Mouse (Mus musculus) megakaryocyte-erythroid progenitor cell, adult 5-6 weeks (primary cell): ENCODE data around the gene Chit1. TPM values are rescaled to one million over a fixed set of nuclear protein-coding genes. Genes with fewer than 3 reads are reported as not detected.

ENCODE experiments used
- ATAC-seq: replicated peaks from 2 replicates; pipeline ENCODE4 v1.8.0; 2016; ENCODE audit warnings: mild to moderate bottlenecking, inconsistent platforms; ENCODE audit not compliant: severe bottlenecking, poor library complexity, low FRiP score, low TSS enrichment
- total RNA-seq, 2 experiments: library from RNA; stranded (forward) in 1 of 2; stranded (reverse) in 1 of 2; fragments of 200-1000, 215-1000 nt in 1 of 2; fragments of >200 nt in 1 of 2; fragmentation: Nextera tagmentation in 1 of 2; gene quantifications; 2 replicates each; pipeline ENCODE4 v1.2.3; 2014 to 2017

Chit1 gene
- total RNA-seq, 2 experiments from 2014 or later, result not detected

DNA sequence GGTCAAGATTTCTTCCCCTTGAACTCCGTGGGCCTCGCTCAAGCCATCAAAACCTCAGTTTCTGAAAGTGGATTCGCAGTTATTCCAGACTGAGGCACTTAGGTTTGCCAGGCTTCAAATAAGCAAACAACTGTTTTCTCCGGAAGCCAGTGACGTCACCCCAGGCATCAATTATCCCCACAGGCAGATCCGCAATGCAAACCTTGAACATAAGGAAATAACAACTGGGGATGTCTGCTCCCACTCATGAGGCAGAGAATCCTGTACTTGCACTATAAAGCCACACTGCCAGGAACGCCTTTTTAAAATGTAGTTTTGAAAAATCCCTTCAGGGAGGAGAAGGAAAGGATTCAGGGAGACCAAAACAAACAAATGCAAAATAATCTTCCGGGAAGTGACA is 4.4 kb downstream of the Chit1 start:
- no peak for ATAC-seq

DNA sequence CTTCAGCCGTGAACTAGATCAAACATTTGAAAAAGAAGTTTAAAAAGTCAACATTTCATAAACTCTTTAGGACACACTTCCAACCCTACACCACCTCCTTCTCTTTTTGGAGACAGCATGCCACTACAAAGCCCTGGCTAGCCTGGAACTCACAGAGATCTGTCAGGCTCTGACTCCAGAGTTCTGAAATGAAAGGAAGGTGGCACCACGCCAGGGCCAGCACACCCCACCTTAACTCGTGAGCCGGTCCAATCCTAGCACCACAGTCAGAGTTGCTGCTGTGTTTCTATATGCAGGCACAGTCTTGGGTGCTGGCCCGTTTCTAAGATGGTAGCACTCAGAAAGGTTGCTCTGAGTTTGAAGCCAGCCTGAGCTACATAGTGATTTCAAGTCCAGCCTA is 6.1 kb downstream of the Chit1 start:
- no peak for ATAC-seq

DNA sequence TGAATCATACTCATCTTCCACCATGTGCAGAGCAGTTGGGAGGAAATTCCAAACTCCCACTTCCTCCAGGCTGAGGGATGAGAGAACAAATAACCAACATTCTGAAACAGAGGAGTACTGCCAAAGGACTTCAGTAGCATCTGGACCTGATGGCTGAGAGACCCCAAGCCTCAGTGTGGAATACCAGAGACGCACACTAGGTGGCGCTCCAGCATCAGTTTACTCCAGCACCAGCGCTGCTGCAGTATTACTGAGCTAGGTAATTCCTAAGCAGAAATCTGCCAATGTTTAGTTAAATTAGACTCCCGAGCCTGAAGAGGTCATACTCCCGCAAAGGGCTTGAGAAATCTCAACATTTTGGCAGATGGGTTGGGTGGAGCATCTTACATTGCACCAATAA is 9.1 kb downstream of the Chit1 start:
- peak; percentile 86; the same call in 1 of the 2 replicates for ATAC-seq

DNA sequence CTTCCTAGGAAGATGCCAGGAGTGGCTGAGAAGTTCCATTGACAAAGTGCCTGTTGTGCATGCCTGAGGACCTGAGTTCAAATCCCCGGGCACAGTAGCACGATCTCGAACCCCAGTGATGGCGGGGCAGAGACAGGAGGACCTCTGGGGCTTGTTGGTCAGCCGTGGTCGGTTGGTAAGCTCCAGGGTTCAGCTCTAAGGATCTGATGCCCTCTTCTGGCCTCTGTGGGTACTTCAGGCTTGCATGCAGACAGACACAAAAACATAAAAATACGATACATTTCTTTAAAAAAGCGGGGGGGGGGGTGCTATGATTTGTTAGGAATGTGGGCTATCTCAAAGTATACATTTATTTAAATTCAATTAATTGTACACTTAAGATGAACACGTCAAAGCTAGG is 11.2 kb downstream of the Chit1 start:
- ATAC-seq, result no peak

DNA sequence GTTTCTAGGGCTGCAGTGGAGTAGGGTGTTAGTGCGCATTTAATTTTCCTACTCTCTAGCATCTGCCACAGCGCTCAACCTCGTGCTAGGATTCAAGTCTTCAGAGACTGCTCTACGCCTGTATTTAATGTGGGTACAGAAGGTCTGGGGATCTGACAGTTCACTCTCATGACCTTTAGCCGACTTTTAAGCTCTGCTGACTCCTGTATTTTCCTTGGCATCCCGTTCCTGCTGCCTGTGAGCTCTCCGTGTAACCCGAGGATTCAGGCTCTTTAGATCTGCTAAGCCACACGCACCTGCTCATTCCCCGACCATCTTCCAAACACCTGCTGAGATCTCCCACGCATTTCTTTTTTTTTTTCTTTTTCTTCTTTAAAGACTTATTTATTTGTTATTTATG is 22.3 kb downstream of the Chit1 start:
- no peak for ATAC-seq

DNA sequence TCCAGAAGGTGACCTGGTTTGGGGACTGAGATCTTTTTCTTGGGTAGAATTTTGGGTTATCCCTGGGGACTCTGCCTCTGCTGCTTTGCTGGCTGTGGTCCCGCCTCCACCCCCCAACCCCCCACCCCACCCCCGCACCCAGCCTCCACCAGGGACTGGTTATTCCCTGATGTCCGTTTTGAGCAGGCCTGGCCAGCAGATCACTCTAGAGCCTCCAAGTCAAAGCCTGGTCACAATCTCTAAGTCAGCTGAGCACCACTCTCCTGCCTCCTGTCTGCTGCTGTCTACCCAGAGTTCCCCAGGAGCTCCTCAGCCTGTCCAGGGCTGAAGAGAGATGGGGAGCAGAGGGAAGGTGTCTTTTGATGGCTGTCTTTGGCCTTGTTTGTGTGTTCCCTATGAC is 25.3 kb downstream of the Chit1 start:
- ATAC-seq, result no peak

DNA sequence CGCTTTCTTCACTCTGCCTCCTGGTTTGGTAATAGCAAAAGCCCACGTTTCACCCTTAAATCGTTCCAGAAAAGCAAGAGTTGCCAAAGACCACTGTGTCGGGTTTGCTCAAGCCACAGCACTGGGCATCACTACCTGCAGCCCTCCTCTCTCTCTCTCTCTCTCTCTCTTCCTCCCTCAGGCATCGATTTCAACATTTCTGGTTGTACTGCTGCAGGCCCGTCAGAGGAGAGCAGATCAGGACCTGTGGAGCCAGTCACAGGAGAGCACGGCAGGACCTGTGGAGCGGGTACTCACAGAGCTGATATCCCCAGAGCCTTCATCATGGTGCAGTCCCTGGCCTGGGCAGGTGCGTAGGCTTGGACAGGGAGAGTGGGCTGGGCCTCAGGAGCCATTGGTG is 27.4 kb downstream of the Chit1 start:
- no peak for ATAC-seq

DNA sequence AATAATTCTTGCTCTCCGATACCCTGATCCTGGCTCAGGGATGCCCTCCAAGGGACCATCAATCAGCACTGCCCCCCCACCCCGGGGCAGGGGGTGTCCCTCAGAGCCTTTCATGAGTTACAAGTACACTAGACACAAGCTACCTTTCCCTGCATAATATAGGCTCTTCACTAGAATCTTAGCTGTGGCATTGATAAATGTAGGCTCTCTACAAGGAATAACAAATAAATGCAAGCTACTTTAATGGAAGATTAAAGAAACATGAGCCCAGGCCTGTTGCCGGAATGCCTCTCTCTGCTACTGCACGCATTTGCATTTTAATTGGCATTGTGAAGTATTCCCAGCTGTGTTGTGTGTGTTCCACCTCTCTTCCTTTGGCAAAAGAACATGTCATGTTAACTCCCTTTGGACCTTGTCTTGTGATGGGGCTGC is 31.3 kb downstream of the Chit1 start:
- ATAC-seq, result no peak

DNA sequence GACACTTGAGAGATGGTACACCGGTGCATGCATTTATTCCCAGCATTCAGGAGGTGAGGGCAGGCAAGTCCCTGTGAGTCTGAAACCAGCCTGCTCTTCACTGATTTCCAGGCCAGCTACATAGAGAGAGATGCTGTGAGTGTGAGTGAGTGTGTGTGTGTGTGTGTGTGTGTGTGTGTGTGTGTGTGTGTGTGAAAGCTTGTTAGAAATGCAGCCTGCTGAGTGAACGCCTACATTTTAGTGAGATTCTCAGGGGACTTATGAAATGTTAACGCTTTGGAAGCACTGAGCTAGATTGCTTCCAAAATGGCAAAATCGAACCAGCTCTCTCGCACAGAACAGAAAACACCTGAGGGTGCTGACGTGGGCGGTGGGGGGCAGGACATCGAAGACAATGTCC is 35.0 kb downstream of the Chit1 start:
- ATAC-seq, result no peak

DNA sequence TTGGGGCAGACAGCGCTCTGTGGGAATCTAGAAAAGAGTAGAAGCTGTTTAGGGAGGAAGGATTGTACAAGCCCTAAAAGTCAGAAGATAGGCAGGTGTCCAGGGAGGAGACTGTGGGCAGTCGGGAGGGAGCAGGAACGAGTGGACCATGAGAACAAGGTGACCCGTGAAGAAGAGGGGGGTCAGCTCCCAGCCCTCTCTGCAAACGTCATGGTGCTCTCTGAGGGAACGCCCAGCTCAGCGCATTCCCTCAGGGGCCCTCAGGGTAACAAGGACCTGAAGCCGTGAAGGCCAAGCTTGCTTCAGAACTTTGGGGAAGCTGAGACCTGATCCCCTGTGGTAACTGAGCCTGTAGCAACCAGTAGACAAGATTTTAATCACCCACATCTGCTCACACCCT is 39.0 kb downstream of the Chit1 start:
- no peak for ATAC-seq

DNA sequence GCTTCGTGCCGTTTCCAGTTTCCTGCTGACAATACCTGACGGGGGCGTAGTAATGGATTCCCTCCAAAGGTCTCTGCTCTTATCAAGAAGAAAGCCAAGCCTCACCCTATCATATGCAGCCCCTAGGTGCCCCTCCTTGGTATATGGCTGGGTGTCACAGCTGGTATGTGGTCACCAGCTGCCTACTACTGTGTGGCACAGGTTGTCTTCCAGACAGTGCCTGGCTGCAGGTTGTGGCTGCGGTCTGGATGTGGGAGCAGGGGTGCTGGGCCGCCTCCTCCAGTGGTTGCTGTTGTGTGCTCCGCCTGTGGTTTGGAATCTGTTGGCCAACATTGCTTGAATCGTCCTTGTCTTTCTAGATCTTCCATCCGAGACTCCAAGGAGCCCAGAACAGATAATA is 39.7 kb downstream of the Chit1 start:
- no peak for ATAC-seq

DNA sequence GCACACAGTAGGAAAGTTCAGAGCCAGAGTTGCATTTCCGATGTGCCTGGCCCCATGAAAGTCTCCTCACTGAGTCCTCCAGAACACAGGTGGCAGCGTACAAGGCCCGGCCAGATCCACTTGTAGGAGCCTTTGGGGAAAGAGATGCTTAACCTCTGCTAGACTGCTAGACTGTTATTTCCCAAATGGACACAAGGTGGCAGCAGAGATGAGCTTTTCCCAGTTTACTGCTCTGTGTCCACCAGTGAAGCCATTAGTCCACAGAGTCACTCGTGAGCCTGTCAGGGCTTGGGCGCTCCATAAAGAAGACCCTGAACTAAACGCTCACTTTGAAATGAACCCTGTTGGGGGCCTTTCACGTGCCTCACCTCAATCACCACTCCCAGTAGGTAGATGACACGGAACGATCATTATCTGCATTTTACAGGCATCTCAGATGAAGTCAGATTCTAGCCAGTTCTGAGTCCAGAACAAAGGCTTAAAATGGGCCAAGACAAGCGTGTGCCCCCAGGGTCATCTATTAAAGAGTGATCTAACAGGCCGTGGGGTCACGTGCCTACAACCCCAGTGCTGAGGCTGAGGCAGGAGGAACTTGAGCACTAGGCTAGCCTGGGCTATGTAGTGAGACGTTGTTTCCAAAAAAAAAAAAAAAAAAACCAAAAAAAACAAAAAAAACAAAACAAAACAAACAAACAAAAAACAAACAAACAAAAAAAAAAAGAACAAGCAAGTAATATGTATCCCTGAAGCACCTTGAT is 40.8 kb downstream of the Chit1 start:
- peak; percentile 77 for ATAC-seq

DNA sequence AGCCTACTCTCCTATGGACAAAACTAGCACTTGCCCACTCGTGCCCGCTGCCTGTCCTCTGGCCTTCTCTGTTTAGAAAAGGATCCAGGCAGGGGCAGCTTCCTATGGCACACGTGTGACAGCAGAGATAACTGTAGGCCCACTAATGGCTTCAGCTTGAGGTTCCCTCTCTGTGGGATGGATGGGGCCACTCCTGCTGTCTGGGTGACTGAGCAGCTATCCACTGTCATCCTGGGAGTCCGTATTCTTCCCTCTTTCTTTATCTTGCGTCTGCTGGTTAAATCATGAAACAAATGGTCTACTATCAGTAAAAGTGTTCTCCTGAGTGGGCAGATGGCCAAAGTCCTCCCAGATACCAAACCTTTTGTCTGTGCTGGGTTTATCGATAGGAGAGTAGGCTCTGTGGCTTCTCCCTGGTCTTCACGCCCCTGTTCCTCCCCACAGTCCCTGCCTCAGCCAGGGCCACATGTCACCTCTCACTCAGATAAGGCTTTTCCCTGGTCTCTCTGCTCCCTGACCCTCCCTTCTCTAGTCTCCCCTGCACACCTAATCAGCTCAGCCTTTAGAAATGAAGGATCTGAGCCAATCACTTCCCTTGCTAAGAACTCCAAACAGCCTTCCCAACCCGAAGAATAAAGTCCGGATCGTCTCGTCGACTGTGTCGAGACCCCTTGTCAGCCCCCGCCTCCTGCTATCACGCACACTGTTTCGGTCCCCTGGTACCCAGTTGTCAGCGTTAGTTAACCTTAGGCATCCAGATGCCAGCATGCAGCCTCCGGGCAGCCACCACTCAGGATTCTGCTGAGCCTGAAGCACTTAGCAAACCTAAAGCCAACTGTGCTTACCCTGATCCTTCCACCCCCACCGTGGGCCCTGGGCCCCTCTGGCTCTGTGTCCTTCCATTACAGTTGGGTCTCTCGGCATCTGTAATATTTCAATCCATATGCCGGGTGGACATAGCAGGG is 41.9 kb downstream of the Chit1 start:
- peak; percentile 47; the same call in 1 of the 2 replicates for ATAC-seq

DNA sequence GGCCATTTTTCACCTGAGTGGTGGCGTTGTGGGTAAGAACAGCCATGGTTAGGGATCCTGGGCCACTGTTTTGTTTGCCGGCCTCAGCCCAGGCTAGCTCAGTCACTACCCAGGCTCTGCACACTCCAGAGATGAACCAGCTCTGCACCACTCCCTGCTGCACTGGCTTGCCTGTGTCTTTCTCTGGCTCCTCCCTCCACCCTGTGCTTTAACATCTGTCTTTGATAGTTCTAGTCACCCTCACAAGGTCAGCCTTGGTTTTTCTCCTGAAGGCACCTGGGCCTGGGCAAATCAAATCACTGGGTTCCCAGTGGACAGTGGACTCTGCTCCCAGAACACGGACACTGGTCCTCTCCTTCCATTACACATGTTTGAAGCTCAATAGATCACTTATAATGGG is 43.1 kb downstream of the Chit1 start:
- no peak for ATAC-seq

DNA sequence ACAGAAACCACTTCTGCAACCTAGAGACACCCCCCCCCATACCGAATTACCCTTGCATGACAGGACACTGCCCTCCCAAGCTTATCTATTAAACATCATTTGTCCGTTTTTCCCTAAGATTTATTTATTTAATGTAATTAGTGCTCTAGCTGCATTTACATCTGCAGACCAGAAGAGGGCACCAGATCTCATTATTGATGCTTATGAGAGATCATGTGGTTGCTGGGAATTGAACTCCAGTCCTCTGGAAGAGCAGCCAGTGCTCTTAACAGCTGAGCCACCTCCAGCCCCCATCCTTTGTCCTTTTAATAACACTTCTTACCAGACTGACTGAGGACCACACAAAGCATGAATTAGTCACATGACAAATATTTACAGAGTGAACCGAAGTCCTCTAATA is 43.6 kb downstream of the Chit1 start:
- no peak for ATAC-seq

DNA sequence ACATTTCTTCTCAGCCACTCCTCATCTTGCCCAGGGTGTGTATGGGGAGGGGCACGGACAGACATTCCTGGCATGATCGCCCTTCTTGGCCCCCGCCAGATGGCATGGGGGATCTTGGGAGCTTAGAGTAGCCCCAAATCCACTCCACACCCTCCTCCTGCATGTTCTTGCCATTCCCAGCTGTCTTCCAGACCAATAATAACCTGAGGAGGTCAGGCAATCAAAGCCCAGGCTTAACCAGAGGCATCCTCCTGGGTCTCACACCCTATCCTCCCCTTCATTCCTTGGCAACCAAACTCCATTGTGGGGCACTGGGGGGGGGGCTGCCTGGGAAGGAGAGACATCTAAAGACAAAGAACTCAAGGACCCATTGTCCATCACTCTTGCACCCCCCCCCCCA is 49.4 kb downstream of the Chit1 start:
- no peak for ATAC-seq

DNA sequence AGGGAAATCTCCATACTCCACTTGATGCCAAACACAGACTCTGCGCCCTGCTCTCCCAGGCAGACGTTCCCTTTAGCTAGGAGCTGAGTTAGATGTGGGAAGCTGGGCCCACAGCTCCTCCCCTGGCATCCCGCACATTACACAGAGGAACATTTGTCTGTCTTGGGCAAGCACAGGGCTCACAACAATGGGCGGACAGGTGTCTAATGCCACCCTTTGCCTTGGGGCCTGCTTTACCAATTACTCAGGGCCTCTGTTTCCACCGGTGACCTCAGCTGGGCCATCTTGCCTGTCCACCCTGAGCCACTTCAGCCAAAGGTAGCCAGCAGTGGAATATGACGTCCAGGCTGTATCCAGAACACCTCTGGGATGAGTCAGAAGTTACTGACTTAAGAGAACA is 50.4 kb downstream of the Chit1 start:
- no peak for ATAC-seq

DNA sequence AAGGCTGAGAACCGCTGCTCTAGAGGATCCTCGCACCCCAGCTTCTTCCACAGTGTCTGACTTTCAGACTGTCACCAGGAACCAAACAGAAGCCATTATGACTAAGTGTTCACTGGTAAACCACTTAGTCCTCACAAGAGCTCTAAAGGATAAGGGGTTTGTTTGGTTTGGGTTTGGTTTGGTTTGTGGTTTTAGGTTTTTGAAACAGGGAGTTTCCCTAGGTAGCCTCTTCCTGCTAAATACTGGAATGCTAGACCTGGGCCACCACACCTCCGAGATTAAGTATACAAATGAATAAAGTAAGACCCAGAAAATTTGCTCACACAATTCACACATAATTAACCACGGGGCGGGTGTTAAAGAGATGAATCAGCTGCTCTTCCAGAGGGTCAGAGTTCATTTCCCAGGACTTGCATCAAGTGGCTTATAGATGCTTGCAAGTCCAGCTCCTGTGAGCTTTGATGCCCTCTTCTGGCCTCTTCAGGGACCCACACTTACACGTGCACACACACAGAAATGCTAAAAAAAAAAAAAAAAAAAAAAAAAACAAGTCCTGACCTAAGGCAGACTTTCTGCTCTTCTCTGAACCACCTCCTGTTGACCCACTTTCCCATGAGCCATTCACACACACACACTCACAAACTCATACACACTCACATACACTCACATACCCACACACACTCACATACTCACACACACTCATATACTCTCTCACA is 51.6 kb downstream of the Chit1 start:
- ATAC-seq, result no peak

DNA sequence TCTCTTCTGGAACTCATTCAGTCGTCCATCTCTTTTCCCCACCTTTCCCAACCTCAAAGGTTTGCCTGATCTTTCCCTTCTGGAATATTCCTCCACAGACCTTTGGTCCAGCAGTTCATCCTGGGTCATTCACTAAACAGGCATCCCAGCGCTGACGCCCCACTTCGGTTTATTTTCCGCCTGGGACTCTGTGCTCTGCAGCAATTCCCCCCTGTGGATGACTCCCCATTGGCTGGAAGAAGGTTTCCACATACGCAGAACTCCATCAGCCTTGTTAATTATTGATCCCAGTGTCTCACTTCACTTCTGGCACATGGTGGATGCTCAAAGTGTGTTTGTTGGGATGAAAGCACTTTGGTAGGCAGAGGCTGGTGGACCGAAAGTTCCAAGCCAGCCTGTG is 52.4 kb downstream of the Chit1 start:
- ATAC-seq, result no peak

DNA sequence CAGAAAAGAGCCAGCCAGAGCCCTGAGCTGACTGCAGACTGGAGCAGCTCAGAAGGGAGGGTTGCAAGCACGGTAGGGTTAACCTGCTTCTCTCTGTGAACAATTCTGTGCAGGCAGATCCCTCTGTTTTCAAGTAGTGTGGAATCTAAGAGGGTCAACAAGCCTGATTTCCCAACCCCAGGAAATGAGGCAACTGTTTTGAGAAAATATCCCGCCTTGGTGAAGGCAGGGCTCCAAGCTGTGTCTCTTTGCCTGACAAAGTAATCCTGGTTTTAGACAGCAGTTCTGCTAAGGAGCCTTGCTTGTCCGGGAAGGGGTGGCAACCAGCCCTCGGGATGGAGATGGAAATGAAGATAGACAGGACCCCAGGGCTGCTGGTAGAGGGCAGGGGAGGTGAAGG is 53.4 kb downstream of the Chit1 start:
- no peak for ATAC-seq
